Mouse (Mus musculus) intestine, embryonic 14.5 days (tissue): ENCODE measurements around the gene Ephb2. TPM values are rescaled to one million over a fixed set of nuclear protein-coding genes. Genes with fewer than 3 reads are reported as not detected.

Source experiments
- ATAC-seq: fragments of 200-750 bp; cut with Nextera tagmentation; replicated peaks from 2 replicates; pipeline ENCODE4 v1.8.0; 2017; ENCODE audit warnings: low read depth, moderate number of reproducible peaks, moderate TSS enrichment, moderate library complexity; ENCODE audit not compliant: low FRiP score, low TSS enrichment
- DNase-seq: peaks from one replicate; pipeline ENCODE4 v3.0.0-alpha.2; 2018; ENCODE audit warnings: low spot score
- H3K27ac ChIP-seq: fragments of 300-500 bp; sonication (generic); 2 replicates; pipeline ENCODE4 v1.5.1; 2014; ENCODE audit warnings: low read depth, mild to moderate bottlenecking, control low read depth
- H3K27me3 ChIP-seq: fragments of 300-500 bp; sonication (generic); replicated peaks from 2 replicates; pipeline ENCODE4 v1.6.1; 2014; ENCODE audit warnings: low read length, control low read depth; ENCODE audit not compliant: control insufficient read depth, insufficient read depth
- H3K36me3 ChIP-seq: fragments of 300-500 bp; sonication (generic); 2 replicates; pipeline ENCODE4 v1.6.1; 2014; ENCODE audit warnings: low read length, control low read depth; ENCODE audit not compliant: control insufficient read depth, insufficient read depth
- H3K4me1 ChIP-seq: fragments of 300-500 bp; sonication (generic); replicated peaks from 2 replicates; pipeline ENCODE4 v1.6.1; 2014; ENCODE audit warnings: low read length, control low read depth, mixed read lengths; ENCODE audit not compliant: control insufficient read depth, insufficient read depth
- H3K4me2 ChIP-seq: fragments of 300-500 bp; sonication (generic); 2 replicates; pipeline ENCODE4 v1.6.1; 2014; ENCODE audit warnings: low read length
- H3K4me3 ChIP-seq: fragments of 300-500 bp; sonication (generic); 2 replicates; pipeline ENCODE4 v1.5.1; 2014; ENCODE audit warnings: low read depth, low read length, control low read depth, mixed read lengths
- H3K9ac ChIP-seq: fragments of 300-500 bp; sonication (generic); 2 replicates; pipeline ENCODE4 v1.6.1; 2014; ENCODE audit warnings: mild to moderate bottlenecking, low read length
- H3K9me3 ChIP-seq: fragments of 300-500 bp; sonication (generic); 2 replicates; pipeline ENCODE4 v1.6.1; 2016; ENCODE audit warnings: low read length, control low read depth; ENCODE audit not compliant: control insufficient read depth
- WGBS: fragments of 180-500 bp; shearing (Covaris S2); extraction: QIAGEN DNeasy Blood & Tissue Kit; methylation state at CpG from one replicate; pipeline ENCODE4 v1.1.7; 2014; 5-methylcytosine and 5-hydroxymethylcytosine counted together
- polyA plus RNA-seq: library from polyadenylated mRNA; unstranded; fragments of >200 nt; fragmentation: Nextera tagmentation; extraction: Ambion mirVana; gene quantifications from 2 replicates; pipeline ENCODE4 v1.2.1, GENCODE M21; 2014

Gene Ephb2
- polyA plus RNA-seq, 1 experiment from 2014 or later: 11.4 TPM

GRCm38 (mm10) chr4:136742677-136743076, 93.1 kb downstream of the Ephb2 start:
- WGBS: 13% methylated on average over 5 of the region's 5 CpGs
- peak; percentile 20; the same call in 1 of the 2 replicates for ATAC-seq
- Histone ChIP-seq H3K4me3 (no peak overlapping the region), H3K4me2 (no peak overlapping the region), H3K4me1 (peaks cover 17% of the 10 kb centered on the region), H3K27ac (peak overlapping the region; percentile 24), H3K9me3 (no peaks in the 10 kb centered on the region), H3K9ac (no peak overlapping the region), H3K36me3 (no peaks in the 10 kb centered on the region), H3K27me3 (no peaks in the 10 kb centered on the region)
- no peak for DNase-seq

DNA sequence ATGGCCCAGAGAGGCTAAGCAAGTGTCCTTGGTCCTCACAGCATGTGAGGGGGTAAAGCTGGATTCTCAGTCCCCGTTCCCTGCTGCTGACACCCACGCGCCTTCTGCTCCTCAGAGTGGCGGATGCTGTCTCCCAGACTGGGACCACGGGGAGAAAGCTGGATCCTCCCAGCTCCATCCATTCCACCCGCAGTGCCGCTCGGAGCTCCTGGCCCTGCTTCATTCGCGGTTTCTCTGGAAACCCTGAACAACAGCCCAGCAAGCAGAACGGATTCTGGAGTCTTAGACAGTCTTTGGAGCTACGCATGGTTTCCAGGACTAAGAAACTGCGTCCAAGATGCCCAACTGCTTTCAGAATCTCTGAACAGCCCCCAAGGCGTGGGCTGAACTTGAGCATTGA, 93.9 kb downstream of the Ephb2 start:
- WGBS: 76% methylated on average over 14 of the region's 14 CpGs
- no peaks in the 10 kb centered on the region for H3K9me3 ChIP-seq
- H3K27me3 ChIP-seq: no peaks in the 10 kb centered on the region
- peaks cover 17% of the 10 kb centered on the region for H3K4me1 ChIP-seq
- ATAC-seq: no peak
- H3K36me3 ChIP-seq: no peaks in the 10 kb centered on the region
- no peak for DNase-seq
- H3K9ac ChIP-seq: no peak overlapping the region
- H3K4me3 ChIP-seq: no peak overlapping the region
- peak overlapping the region; percentile 24 for H3K27ac ChIP-seq
- H3K4me2 ChIP-seq: no peak overlapping the region

GRCm38 (mm10) chr4:136740963-136741362, 94.8 kb downstream of the Ephb2 start:
- H3K9ac ChIP-seq: no peak overlapping the region
- no peak overlapping the region for H3K4me2 ChIP-seq
- peaks cover 20% of the 10 kb centered on the region for H3K4me1 ChIP-seq
- no peak overlapping the region for H3K4me3 ChIP-seq
- no peak overlapping the region for H3K27ac ChIP-seq
- H3K36me3 ChIP-seq: no peaks in the 10 kb centered on the region
- DNase-seq: no peak
- H3K27me3 ChIP-seq: no peaks in the 10 kb centered on the region
- ATAC-seq: no peak
- no peaks in the 10 kb centered on the region for H3K9me3 ChIP-seq
- 80% methylated on average over 5 of the region's 5 CpGs for WGBS

DNA sequence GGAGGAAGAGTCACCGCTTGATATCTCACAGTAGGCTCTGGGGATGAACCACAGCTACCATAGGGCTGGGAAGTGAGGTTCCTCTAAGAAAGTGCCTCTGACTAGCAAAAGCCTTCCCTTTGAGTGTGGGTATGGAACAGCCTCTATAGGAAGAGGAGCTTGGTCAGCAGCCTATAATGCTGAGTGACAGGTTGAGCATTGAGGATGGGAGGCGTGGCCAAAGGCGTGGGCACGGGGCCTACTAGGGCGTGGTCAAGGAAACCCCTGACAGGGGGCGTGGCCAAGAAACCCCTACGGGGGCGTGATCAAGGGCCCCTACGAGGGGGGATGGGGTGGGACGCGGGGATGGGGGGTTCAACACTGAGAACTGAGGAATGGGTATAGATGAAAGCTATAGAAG, 96.6 kb downstream of the Ephb2 start:
- Histone ChIP-seq H3K9me3 (no peaks in the 10 kb centered on the region), H3K4me2 (no peak overlapping the region), H3K27ac (no peak overlapping the region), H3K4me1 (peaks cover 22% of the 10 kb centered on the region), H3K9ac (no peak overlapping the region), H3K27me3 (no peaks in the 10 kb centered on the region), H3K36me3 (no peaks in the 10 kb centered on the region), H3K4me3 (no peak overlapping the region)
- ATAC-seq (no peak), DNase-seq (no peak)
- WGBS: 30% methylated on average over 11 of the region's 11 CpGs

DNA sequence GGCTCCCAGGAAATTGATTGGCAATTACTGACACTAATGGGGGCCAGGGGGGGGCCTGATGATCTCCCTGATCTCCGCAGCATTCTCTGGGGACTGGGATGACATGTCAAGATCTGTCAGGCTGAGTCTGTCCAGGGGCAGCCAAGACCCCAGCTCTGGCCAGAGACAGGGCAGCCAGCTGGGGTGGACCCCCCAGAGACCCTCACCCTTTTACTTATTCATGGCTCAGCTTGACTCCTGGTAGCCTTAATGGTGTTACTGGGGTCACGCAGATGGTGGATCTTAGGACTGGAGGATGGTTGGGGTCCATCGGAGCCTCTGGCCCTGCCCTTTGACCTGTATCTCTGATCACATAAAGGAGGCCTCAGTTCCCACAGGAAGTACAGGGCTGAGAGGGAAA, 97.5 kb downstream of the Ephb2 start:
- H3K9me3 ChIP-seq: no peaks in the 10 kb centered on the region
- H3K36me3 ChIP-seq: no peaks in the 10 kb centered on the region
- DNase-seq (no peak), ATAC-seq (no peak)
- 64% methylated on average over 3 of the region's 3 CpGs for WGBS
- H3K27ac ChIP-seq: no peak overlapping the region
- H3K4me2 ChIP-seq: no peak overlapping the region
- H3K27me3 ChIP-seq: no peaks in the 10 kb centered on the region
- H3K9ac ChIP-seq: no peak overlapping the region
- H3K4me1 ChIP-seq: peaks cover 31% of the 10 kb centered on the region
- H3K4me3 ChIP-seq: no peak overlapping the region

GRCm38 (mm10) chr4:136735856-136736255, 99.9 kb downstream of the Ephb2 start:
- H3K9ac ChIP-seq: no peak overlapping the region
- no peak overlapping the region for H3K27ac ChIP-seq
- H3K4me2 ChIP-seq: no peak overlapping the region
- 51% methylated on average over 4 of the region's 4 CpGs for WGBS
- no peaks in the 10 kb centered on the region for H3K36me3 ChIP-seq
- no peak overlapping the region for H3K4me3 ChIP-seq
- DNase-seq (no peak), ATAC-seq (no peak)
- H3K4me1 ChIP-seq: peaks cover 42% of the 10 kb centered on the region
- no peaks in the 10 kb centered on the region for H3K27me3 ChIP-seq
- H3K9me3 ChIP-seq: no peaks in the 10 kb centered on the region

GRCm38 (mm10) chr4:136734210-136734803, 101.5 kb downstream of the Ephb2 start:
- H3K36me3 ChIP-seq: no peaks in the 10 kb centered on the region
- H3K4me3 ChIP-seq: no peak overlapping the region
- DNase-seq: no peak
- H3K27ac ChIP-seq: peak overlapping the region; percentile 74; the same call in 1 of the 2 replicates
- no peaks in the 10 kb centered on the region for H3K27me3 ChIP-seq
- H3K9ac ChIP-seq: no peak overlapping the region
- no peak for ATAC-seq
- H3K4me1 ChIP-seq: peaks cover 43% of the 10 kb centered on the region
- no peaks in the 10 kb centered on the region for H3K9me3 ChIP-seq
- 78% methylated on average over 15 of the region's 15 CpGs for WGBS
- H3K4me2 ChIP-seq: no peak overlapping the region

DNA sequence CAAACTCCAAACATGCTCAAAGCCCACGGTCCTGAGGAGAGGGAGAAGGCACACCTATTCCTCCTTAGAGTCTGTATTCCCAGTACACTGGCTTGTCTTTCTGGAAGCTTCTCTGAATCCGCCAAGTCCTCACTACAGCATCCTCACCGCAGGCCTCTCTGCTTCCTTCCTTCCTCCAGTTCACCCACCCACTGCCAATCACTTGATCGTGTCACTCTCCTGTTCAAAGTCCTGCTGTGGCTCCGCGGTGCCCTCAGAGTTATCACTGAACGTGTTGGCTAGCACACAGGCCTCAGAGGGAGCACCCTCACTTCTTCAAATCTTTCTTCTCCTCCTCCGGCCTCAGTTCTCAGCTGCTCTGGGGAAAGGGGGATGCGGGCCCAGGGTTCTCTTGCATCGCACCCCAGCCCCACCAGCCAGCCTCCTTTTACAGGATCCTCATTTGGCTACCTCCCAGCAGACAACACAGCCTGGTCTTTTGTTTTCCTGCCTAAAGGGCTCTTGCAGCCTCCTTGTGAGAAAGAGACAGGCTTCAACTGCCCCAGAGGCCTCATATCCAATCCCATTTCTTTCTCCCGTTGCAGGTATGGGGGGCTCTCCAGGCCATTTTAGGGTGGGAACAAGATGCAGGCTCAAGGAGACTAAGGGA, 102.4 kb downstream of the Ephb2 start:
- 0 out of 2 replicates have a peak overlapping the region, but pooled peaks have one; percentile 2 for H3K9ac ChIP-seq
- peak; percentile 49; the same call in 1 of the 2 replicates for ATAC-seq
- H3K36me3 ChIP-seq: no peaks in the 10 kb centered on the region
- H3K27ac ChIP-seq: peak overlapping the region; percentile 74
- no peaks in the 10 kb centered on the region for H3K9me3 ChIP-seq
- DNase-seq: no peak
- no peak overlapping the region for H3K4me2 ChIP-seq
- no peak overlapping the region for H3K4me3 ChIP-seq
- peaks cover 43% of the 10 kb centered on the region for H3K4me1 ChIP-seq
- 27% methylated on average over 11 of the region's 11 CpGs for WGBS
- no peaks in the 10 kb centered on the region for H3K27me3 ChIP-seq
